8 mouse cellular contexts compared by ENCODE assay signal in genomic region chr2:19665841-19666240, GRCm38 (mm10). TPM values are rescaled to one million over a fixed set of nuclear protein-coding genes. Genes with fewer than 3 reads are reported as not detected.
DNase-seq lines count a peak whose midpoint lies in the region; ATAC-seq and TF ChIP-seq lines count a peak whose summit lies in the region.

No protein-coding gene starts in this region.

- no peaks in the 10 kb centered on the region for H3K27me3 ChIP-seq in liver, postnatal 0 days (ENCODE audit: insufficient read depth, low read length)
- H3K27me3 ChIP-seq in liver, embryonic 11.5 days (replicated peaks; ENCODE audit: control insufficient read depth, insufficient read depth, low read length), result no peaks in the 10 kb centered on the region
- no peaks in the 10 kb centered on the region for H3K27me3 ChIP-seq in heart, embryonic 10.5 days (ENCODE audit: insufficient read depth, poor library complexity, severe bottlenecking)

- no peak for DNase-seq in liver, postnatal 0 days
- DNase-seq in liver, embryonic 11.5 days (ENCODE audit: low spot score), result no peak
- peak; percentile 83 for DNase-seq in heart, embryonic 10.5 days (ENCODE audit: low spot score)
- DNase-seq in kidney, postnatal 4 days, result peak; percentile 9 to 15
- DNase-seq in thymus, postnatal 0 days (ENCODE audit: low spot score), result peak; percentile 47
- DNase-seq in left cerebral cortex, postnatal 25 days (ENCODE audit: low spot score in 2 of 2), result no peak
- no peak for DNase-seq in left cerebral cortex, adult 18-20 months (ENCODE audit: low spot score in 2 of 2)
- DNase-seq in layer of hippocampus, adult 11-12 months (ENCODE audit: low spot score), result no peak

- H3K36me3 ChIP-seq in liver, postnatal 0 days (replicated peaks; ENCODE audit: insufficient read depth, low read length), result no peaks in the 10 kb centered on the region
- no peaks in the 10 kb centered on the region for H3K36me3 ChIP-seq in liver, embryonic 11.5 days (ENCODE audit: control insufficient read depth, insufficient read depth, low read length)
- no peaks in the 10 kb centered on the region for H3K36me3 ChIP-seq in heart, embryonic 10.5 days

- intact Hi-C loops in left cerebral cortex, postnatal 25 days (cut with DNase I), result no loop called here

- no peak overlapping the region for H3K27ac ChIP-seq in liver, postnatal 0 days (ENCODE audit: low read depth)
- no peak overlapping the region for H3K27ac ChIP-seq in liver, embryonic 11.5 days (ENCODE audit: low read depth, low read length)
- H3K27ac ChIP-seq in heart, embryonic 10.5 days, result peak overlapping the region; percentile 49; the same call in 1 of the 2 replicates

- 30% methylated on average over 3 of the region's 3 CpGs for WGBS in liver, postnatal 0 days (ENCODE audit: insufficient replicate concordance)
- WGBS in liver, embryonic 11.5 days, result 35% methylated on average over 3 of the region's 3 CpGs
- 40% methylated on average over 3 of the region's 3 CpGs for WGBS in heart, embryonic 10.5 days

- H3K4me1 ChIP-seq in liver, postnatal 0 days (ENCODE audit: insufficient read depth), result no peaks in the 10 kb centered on the region
- H3K4me1 ChIP-seq in liver, embryonic 11.5 days (replicated peaks; ENCODE audit: control insufficient read depth, insufficient read depth, low read length), result no peaks in the 10 kb centered on the region
- peaks cover 32% of the 10 kb centered on the region for H3K4me1 ChIP-seq in heart, embryonic 10.5 days

- peak; percentile 61 for ATAC-seq in liver, postnatal 0 days
- ATAC-seq in liver, embryonic 11.5 days (replicated peaks; ENCODE audit: low FRiP score), result no peak; the same call in 1 of the 2 replicates

- no peaks in the 10 kb centered on the region for H3K9me3 ChIP-seq in liver, postnatal 0 days (ENCODE audit: low read length)
- H3K9me3 ChIP-seq in liver, embryonic 11.5 days (ENCODE audit: control insufficient read depth, low read length), result no peaks in the 10 kb centered on the region
- no peaks in the 10 kb centered on the region for H3K9me3 ChIP-seq in heart, embryonic 10.5 days

- TF ChIP-seq EP300 in liver, postnatal 0 days (IDR thresholded peaks at IDR 0.05; ENCODE audit: low read depth), result no peak

- no peak overlapping the region for H3K4me3 ChIP-seq in liver, postnatal 0 days (ENCODE audit: low read depth, low read length)
- H3K4me3 ChIP-seq in liver, embryonic 11.5 days (ENCODE audit: low read depth, low read length), result no peak overlapping the region
- H3K4me3 ChIP-seq in heart, embryonic 10.5 days, result no peak overlapping the region

- H3K9ac ChIP-seq in liver, postnatal 0 days (replicated peaks), result no peak overlapping the region
- H3K9ac ChIP-seq in liver, embryonic 11.5 days (ENCODE audit: low read depth, low read length), result no peak overlapping the region

- no peak overlapping the region for H3K4me2 ChIP-seq in liver, postnatal 0 days (ENCODE audit: low read depth, low read length)
- H3K4me2 ChIP-seq in liver, embryonic 11.5 days, result no peak overlapping the region

- no peak for TF ChIP-seq CTCF in liver, postnatal 0 days (IDR thresholded peaks at IDR 0.05; ENCODE audit: low read depth)

RNA-seq across cellular contexts. Expression of gene Otud1, which starts 8.3 kb away (rescaled TPM):
- polyA plus RNA-seq in liver, postnatal 0 days (2015; fragmentation: Nextera tagmentation; extraction: Ambion mirVana), result 1.3 and 1.4 TPM in 2 replicates
- 0.62 and 0.95 TPM in 2 replicates for polyA plus RNA-seq in liver, embryonic 11.5 days (2014; fragmentation: Nextera tagmentation; extraction: Ambion mirVana)
- polyA plus RNA-seq in heart, embryonic 10.5 days (2016; fragmentation: Nextera tagmentation; extraction: Ambion mirVana), result 3.1 and 4.1 TPM in 2 replicates
- polyA plus RNA-seq in thymus, postnatal 0 days (2015; fragmentation: Nextera tagmentation; extraction: Ambion mirVana), result 1.8 and 2.2 TPM in 2 replicates
- total RNA-seq in left cerebral cortex, postnatal 25 days (2021), result 10 to 100 TPM; 26.3 to 30.0 TPM
- 10 to 100 TPM; 29.9 to 36.4 TPM for total RNA-seq in left cerebral cortex, adult 18-20 months (2021)

Comparison
In these comparisons a context has a peak if more than half of its experiments do, and no peak if none do; other contexts are left out.
1. DNase-seq: peak in heart, embryonic 10.5 days (single experiment), kidney, postnatal 4 days (2 of 2) and thymus, postnatal 0 days (single experiment); none in liver, postnatal 0 days (single experiment), liver, embryonic 11.5 days (single experiment), left cerebral cortex, postnatal 25 days (0 of 2), left cerebral cortex, adult 18-20 months (0 of 2) and layer of hippocampus, adult 11-12 months (single experiment).